Mouse (Mus musculus): Measurements from ENCODE around the gene Tas2r107. TPM values are rescaled to one million over a fixed set of nuclear protein-coding genes. Genes with fewer than 3 reads are reported as not detected.
"Not testable (repeated sequence)": the region's sequence is repeated elsewhere in the genome, so short reads cannot be mapped to it uniquely, and the experiment has no call there.

Tas2r107 gene
- polyA plus RNA-seq (2016; fragmentation: Nextera tagmentation; extraction: Ambion mirVana), result not detected in 2 replicates

GRCm38 (mm10) chr6:131660049-131660448 lies at the start of gene Tas2r107:
Gene Tas2r107, minus strand, starts transcription at chr6:131660149.
- Histone ChIP-seq H3K27me3 (no peaks in the 10 kb centered on the region), H3K4me2 (no peak within 1 kb of the TSS), H3K9me3 (peaks cover 18% of the 10 kb centered on the region; the same call in 1 of the 2 replicates), H3K4me3 (replicated peaks) (no peak within 1 kb of the TSS), H3K36me3 (replicated peaks) (no peaks in the 10 kb centered on the region), H3K4me1 (no peaks in the 10 kb centered on the region), H3K9ac (no peak within 1 kb of the TSS), H3K27ac (no peak within 1 kb of the TSS)
- ATAC-seq (ENCODE audit: low FRiP score), result no peak

- no peak for ATAC-seq (ENCODE audit: low FRiP score)
- no peak within 1 kb of the TSS for H3K9ac ChIP-seq
Measured at GRCm38 (mm10) chr6:131689963-131690362, 30.0 kb upstream of the Tas2r107 start, which contains the start of gene Tas2r114. Gene Tas2r114, minus strand, starts transcription at chr6:131690063.

GRCm38 (mm10) chr6:131687395-131687794 lies 27.4 kb upstream of the Tas2r107 start, which contains the start of gene Tas2r105:
Gene Tas2r105, minus strand, starts transcription at chr6:131687495.
- H3K4me2 ChIP-seq, result no peak within 1 kb of the TSS
- H3K9me3 ChIP-seq, result peaks cover 13% of the 10 kb centered on the region
- no peak for ATAC-seq (ENCODE audit: low FRiP score)
- H3K27me3 ChIP-seq, result no peaks in the 10 kb centered on the region
- no peak within 1 kb of the TSS for H3K27ac ChIP-seq
- 82% methylated on average over 1 of the region's 1 CpGs for WGBS
- no peak within 1 kb of the TSS for H3K9ac ChIP-seq
- H3K4me1 ChIP-seq, result no peaks in the 10 kb centered on the region
- H3K4me3 ChIP-seq (replicated peaks), result no peak within 1 kb of the TSS
- no peaks in the 10 kb centered on the region for H3K36me3 ChIP-seq (replicated peaks)

More at GRCm38 (mm10) chr6:131689963-131690362, 30.0 kb upstream of the Tas2r107 start, which contains the start of gene Tas2r114:
- H3K4me3 ChIP-seq (replicated peaks), result no peak within 1 kb of the TSS
- no peaks in the 10 kb centered on the region for H3K4me1 ChIP-seq
- H3K36me3 ChIP-seq (replicated peaks), result no peaks in the 10 kb centered on the region
- no peak within 1 kb of the TSS for H3K27ac ChIP-seq
- no peak within 1 kb of the TSS for H3K4me2 ChIP-seq
- H3K27me3 ChIP-seq, result no peaks in the 10 kb centered on the region
- H3K9me3 ChIP-seq, result peaks cover 16% of the 10 kb centered on the region

GRCm38 (mm10) chr6:131685644-131686043 lies 25.7 kb upstream of the Tas2r107 start, which contains the start of gene Tas2r104:
Gene Tas2r104, minus strand, starts transcription at chr6:131685744.
- Histone ChIP-seq H3K27me3 (no peaks in the 10 kb centered on the region), H3K9ac (no peak within 1 kb of the TSS), H3K4me3 (replicated peaks) (no peak within 1 kb of the TSS), H3K9me3 (no peaks in the 10 kb centered on the region; the same call in 1 of the 2 replicates), H3K4me2 (no peak within 1 kb of the TSS), H3K36me3 (replicated peaks) (no peaks in the 10 kb centered on the region), H3K4me1 (no peaks in the 10 kb centered on the region), H3K27ac (no peak within 1 kb of the TSS)
- no peak for ATAC-seq (ENCODE audit: low FRiP score)
- WGBS, result 68% methylated on average over 1 of the region's 1 CpGs

GRCm38 (mm10) chr6:131678786-131679185 lies 18.8 kb upstream of the Tas2r107 start, which contains the start of gene Tas2r106:
Gene Tas2r106, minus strand, starts transcription at chr6:131678886.
- Histone ChIP-seq H3K9me3 (peaks cover 4% of the 10 kb centered on the region), H3K27me3 (no peaks in the 10 kb centered on the region), H3K27ac (no peak within 1 kb of the TSS), H3K4me1 (no peaks in the 10 kb centered on the region), H3K9ac (no peak within 1 kb of the TSS), H3K4me2 (no peak within 1 kb of the TSS), H3K4me3 (replicated peaks) (no peak within 1 kb of the TSS), H3K36me3 (replicated peaks) (no peaks in the 10 kb centered on the region)
- no peak for ATAC-seq (ENCODE audit: low FRiP score)
- 71% methylated on average over 3 of the region's 3 CpGs for WGBS

- WGBS, result 77% methylated on average over 3 of the region's 3 CpGs
- Histone ChIP-seq H3K4me1 (no peaks in the 10 kb centered on the region), H3K27ac (no peak within 1 kb of the TSS), H3K27me3 (no peaks in the 10 kb centered on the region), H3K9me3 (no peaks in the 10 kb centered on the region; the same call in 1 of the 2 replicates), H3K36me3 (replicated peaks) (no peaks in the 10 kb centered on the region), H3K4me3 (replicated peaks) (no peak within 1 kb of the TSS), H3K4me2 (no peak within 1 kb of the TSS), H3K9ac (no peak within 1 kb of the TSS)
- ATAC-seq (ENCODE audit: low FRiP score), result no peak
Measured at GRCm38 (mm10) chr6:131630812-131631211, 29.1 kb downstream of the Tas2r107 start, which contains the start of gene Tas2r130. Gene Tas2r130, minus strand, starts transcription at chr6:131630912.

GRCm38 (mm10) chr6:131609956-131610355 lies 50.0 kb downstream of the Tas2r107 start:
- WGBS, result 89% methylated on average over 1 of the region's 1 CpGs
- H3K27me3 ChIP-seq; ATAC-seq (ENCODE audit: low FRiP score); H3K4me2 ChIP-seq; H3K4me3 ChIP-seq (replicated peaks); H3K4me1 ChIP-seq; H3K9me3 ChIP-seq; H3K27ac ChIP-seq; H3K36me3 ChIP-seq (replicated peaks); H3K9ac ChIP-seq: not testable (repeated sequence)

Other genes with a start within 250 kb of the Tas2r107 start
- not detected in 2 replicates for gene 5430401F13Rik, start 173.7 kb downstream of the Tas2r107 start, polyA plus RNA-seq (2016; fragmentation: Nextera tagmentation; extraction: Ambion mirVana)
- not detected in 2 replicates for gene Gm6619, start 173.7 kb downstream of the Tas2r107 start, polyA plus RNA-seq (2016; fragmentation: Nextera tagmentation; extraction: Ambion mirVana)
- not detected in 2 replicates for gene Tas2r130, start 29.2 kb downstream of the Tas2r107 start, polyA plus RNA-seq (2016; fragmentation: Nextera tagmentation; extraction: Ambion mirVana)
- not detected in 2 replicates for gene Tas2r106, start 18.7 kb upstream of the Tas2r107 start, polyA plus RNA-seq (2016; fragmentation: Nextera tagmentation; extraction: Ambion mirVana)
- not detected in 2 replicates for gene Tas2r104, start 25.6 kb upstream of the Tas2r107 start, polyA plus RNA-seq (2016; fragmentation: Nextera tagmentation; extraction: Ambion mirVana)
- not detected in 2 replicates for gene Tas2r105, start 27.3 kb upstream of the Tas2r107 start, polyA plus RNA-seq (2016; fragmentation: Nextera tagmentation; extraction: Ambion mirVana)
- not detected in 2 replicates for gene Tas2r114, start 29.9 kb upstream of the Tas2r107 start, polyA plus RNA-seq (2016; fragmentation: Nextera tagmentation; extraction: Ambion mirVana)